Mouse (Mus musculus) lung, adult 18-20 months (tissue): Measurements from ENCODE around the gene Il4ra.

Source experiments
- DNase-seq, 2 experiments: peaks; one replicate each; pipeline ENCODE4 v3.0.0; 2022; ENCODE audit warnings: mixed read lengths in 2 of 2

The Il4ra gene

GRCm38 (mm10) chr7:125551766-125552709 is at the start of gene Il4ra:
Gene Il4ra, plus strand, starts transcription at chr7:125552120.
- DNase-seq = peak; percentile 96 to 97

- no peak for DNase-seq
Observed at GRCm38 (mm10) chr7:125503374-125504092, 48.4 kb upstream of the Il4ra start.

GRCm38 (mm10) chr7:125504618-125505017 is 47.3 kb upstream of the Il4ra start:
- no peak for DNase-seq

GRCm38 (mm10) chr7:125505568-125505967 is 46.4 kb upstream of the Il4ra start:
- DNase-seq = no peak

- no peak for DNase-seq
Observed at GRCm38 (mm10) chr7:125507279-125507678, 44.6 kb upstream of the Il4ra start.

DNA sequence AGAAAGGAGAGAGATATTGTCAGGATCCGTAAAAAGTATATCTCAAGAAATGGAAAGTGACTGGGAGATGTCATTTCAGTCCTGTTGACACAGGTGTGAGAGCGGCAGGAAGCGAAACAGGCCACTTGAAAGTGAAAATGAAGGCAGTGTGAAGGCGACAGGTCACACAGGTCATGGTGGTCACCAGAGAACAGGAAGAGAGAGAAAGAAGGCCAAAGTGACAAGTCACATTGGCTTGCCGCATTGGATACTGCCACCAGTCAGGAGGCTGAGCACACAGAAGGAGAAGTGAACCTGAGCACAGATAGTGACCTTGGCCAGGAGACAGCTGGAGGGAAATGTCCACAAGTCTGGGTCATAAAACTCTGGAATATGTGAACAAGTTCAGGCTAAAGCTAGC is 40.5 kb upstream of the Il4ra start:
- no peak for DNase-seq

- no peak for DNase-seq
Observed at GRCm38 (mm10) chr7:125511852-125512251, 40.1 kb upstream of the Il4ra start.

GRCm38 (mm10) chr7:125515081-125515853 is 36.7 kb upstream of the Il4ra start:
- peak; percentile 36 to 61 for DNase-seq

GRCm38 (mm10) chr7:125516723-125517122 is 35.2 kb upstream of the Il4ra start:
- DNase-seq = no peak

DNA sequence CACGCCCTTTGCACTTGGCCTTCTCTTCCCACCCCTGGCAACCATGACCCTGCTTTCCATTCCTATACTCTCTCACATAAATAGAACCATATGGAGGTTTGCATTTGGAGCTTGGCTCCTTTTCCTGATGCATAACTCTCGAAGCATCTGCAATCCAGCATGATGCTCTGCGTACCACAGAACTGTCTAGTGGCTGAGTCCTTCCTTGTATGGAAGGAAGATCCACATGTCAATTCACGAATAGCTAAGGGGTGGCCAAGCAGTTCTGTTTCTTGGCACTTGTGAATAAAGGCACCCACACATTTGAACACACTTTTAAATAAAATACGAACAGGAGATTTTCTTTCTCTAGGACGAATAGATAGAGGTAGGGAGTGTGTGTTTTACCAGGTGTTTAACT is 34.5 kb upstream of the Il4ra start:
- no peak for DNase-seq

GRCm38 (mm10) chr7:125519715-125520114 is 32.2 kb upstream of the Il4ra start:
- DNase-seq = no peak

DNA sequence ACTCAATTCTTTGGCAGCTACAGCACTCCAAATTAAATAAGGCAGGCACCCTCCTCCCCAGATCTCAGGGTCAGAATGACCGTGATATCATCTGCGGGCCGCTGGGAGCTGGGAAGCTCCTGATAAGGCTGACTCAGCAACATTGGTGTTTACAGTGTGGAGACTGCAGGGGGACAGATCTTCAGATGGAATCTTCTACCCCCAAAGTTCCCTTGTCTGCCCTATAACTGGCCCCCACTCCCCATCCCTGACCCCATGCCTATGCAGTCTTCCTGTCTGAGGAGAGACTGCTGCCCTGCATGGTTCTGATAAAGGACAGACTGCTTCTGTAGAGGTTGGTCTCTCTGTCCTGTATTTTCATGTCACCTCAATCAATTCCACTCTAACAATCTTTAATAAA is 28.9 kb upstream of the Il4ra start:
- no peak for DNase-seq

DNA sequence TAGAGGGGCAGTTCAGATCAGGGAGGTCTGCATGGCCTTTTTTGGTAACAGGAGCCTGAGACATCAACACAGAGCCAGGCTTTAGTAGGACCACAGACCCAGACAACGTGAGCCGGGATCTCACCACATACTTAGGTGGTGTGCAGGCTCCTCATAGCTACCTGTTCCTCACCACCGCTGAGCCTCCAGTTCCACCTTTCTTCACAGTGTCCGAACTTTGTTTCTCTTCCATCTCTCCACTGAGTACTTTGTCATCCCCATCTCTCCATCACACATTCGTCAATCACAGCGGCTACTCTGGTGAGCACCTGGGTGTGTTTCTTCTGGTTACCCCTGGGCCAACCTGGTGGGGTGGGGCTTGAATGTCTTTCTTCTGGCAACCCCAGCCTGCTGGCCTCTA is 24.7 kb upstream of the Il4ra start:
- DNase-seq = no peak

GRCm38 (mm10) chr7:125527901-125528580 is 23.9 kb upstream of the Il4ra start:
- DNase-seq = no peak

GRCm38 (mm10) chr7:125539351-125539750 is 12.6 kb upstream of the Il4ra start:
- DNase-seq = no peak

- DNase-seq = no peak
Observed at GRCm38 (mm10) chr7:125541026-125541425, 10.9 kb upstream of the Il4ra start.

GRCm38 (mm10) chr7:125541821-125542220 is 10.1 kb upstream of the Il4ra start:
- DNase-seq = no peak

DNA sequence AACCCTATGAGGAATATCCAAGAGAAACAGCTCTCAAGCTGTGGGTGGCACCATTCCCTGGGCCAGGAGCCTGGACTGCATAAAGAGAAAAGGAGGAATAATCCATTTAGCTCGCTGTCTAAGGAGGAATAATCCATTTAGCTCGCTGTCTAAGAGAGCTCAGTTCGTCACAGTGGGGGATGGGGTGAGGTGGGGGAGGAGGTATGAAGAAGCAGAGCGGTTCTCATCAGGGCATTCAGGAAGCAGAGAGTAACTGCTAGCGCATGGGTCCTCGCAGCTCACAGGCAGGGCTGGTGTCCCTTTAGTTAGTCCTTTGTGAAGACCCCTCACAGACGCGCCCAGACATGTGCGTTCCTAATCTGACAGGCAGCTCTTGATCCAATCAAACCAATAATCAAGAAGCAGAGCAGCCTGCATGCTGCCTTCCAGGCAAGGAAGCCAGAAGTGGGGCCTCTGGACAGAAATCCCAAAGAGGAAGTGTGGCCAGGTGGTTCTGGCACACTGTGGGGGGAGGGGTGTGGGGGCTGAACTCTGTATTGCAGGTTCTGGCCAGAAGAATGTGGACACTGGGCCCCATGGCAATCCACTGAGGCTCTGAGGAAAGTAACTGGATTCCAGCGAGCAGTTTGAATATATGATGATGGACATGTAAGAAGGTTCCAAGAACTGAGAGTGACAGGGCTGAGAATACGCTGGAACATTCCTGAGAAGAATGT is 9.4 kb upstream of the Il4ra start:
- no peak for DNase-seq

DNA sequence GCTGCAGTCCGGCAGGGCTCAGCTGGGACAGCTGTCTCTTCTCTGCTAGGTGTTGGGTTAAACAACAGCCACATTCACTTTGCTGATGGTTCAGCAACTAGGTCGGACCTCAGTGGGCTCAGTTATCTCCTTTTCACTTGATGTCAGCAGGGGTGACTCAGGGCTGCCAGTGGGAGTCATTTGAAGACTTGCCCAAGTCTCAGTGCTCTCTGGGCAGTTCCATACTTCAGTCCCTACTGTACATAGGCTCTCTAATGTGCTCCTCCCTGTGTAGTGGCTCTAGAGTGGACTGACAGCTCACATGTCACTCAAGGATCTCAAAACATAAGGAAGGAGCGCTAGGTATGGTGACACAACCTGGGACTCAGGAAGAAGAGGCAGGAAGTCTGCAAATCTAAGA is 8.4 kb upstream of the Il4ra start:
- no peak for DNase-seq

DNA sequence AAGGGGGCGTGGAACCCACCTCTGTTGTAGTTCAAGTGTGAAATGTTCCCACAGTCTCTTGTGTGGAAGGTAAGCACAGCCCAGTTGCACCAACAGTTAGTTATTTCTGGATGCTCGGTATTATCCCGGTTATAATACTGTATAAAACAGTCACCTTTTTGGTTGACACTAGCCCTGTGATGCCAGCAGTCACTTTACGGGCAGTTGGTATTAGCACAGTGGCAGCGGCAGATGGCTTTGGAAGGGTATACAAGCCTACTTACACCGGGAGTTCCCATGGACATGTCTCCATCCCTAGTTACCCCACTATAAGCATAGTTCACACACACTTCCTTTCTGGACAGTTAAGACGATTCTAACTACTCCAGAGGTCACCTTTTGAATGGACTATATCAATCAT is 6.6 kb upstream of the Il4ra start:
- no peak for DNase-seq

- no peak for DNase-seq
Observed at GRCm38 (mm10) chr7:125546727-125547126, 5.2 kb upstream of the Il4ra start.

GRCm38 (mm10) chr7:125549916-125550315 is 2.0 kb upstream of the Il4ra start:
- no peak for DNase-seq
